9 mouse cellular contexts compared by ENCODE assay signal in the genomic region with DNA sequence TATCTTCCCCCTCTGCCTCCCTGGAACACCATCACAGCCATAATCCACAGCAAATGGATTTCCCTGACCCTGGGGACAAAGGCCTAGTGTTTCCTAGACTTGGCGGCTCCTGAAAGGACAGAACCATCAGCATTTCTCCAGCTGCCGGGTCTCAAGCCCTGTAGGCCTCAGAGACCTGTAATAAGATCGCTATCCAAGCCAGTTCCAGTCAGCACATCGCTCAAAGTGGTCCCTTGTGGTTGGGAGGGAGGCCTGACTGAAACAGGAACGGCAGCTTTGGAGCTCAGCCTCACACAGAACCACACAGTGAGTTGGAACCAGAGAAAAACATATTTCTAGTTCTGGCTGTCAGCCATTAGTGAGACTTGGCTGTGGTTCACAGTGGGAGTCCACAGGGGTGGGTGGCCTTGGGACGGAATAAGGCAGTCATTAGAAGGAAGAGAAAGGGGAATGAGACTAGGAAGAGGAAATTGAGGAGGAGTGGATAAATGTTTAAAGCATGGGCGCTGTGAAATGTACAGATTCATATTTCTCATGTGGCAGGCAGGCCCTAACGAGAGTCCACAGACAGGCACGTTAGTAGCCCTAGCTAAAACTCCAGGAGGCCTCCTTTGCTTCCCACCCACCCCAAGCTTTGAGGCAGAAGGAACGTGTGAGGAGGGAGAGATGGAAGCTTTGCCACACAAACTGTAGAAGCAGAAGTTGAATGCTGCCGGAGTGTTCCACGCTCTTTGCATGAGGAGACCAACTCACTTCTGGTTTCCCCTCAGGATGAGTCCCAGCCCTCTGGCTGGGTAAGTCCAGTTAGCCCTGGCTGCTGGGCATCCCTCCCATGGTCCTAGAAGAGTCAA. TPM values are rescaled to one million over a fixed set of nuclear protein-coding genes. Genes with fewer than 3 reads are reported as not detected.
A peak's percentile ranks its signal among the peaks of the same experiment; 100 is the strongest.
DNase-seq lines count a peak whose midpoint lies in the region; ATAC-seq and TF ChIP-seq lines count a peak whose summit lies in the region.
"Had no signal": no experiment of that assay in that cellular context is flagged by ENCODE, and none has a peak within 500 bp of the region (broad histone marks: within the 10 kb centered on the region; RNA-seq: fewer than 3 reads in every experiment).

No protein-coding gene starts in this region.

- intact Hi-C loops in gastrocnemius, postnatal 36 days (cut with DNase I): no loop called here
- intact Hi-C loops in left cerebral cortex, adult 2 months (cut with DNase I): loop anchor here (2.0 kb wide), 1 partner anchor 87 kb away; the partner anchor contains the start of gene Zscan20

- DNase-seq in adrenal gland, adult 8-10 months: peak; percentile 50
- peak; percentile 55 to 62 for DNase-seq in gastrocnemius, postnatal 36 days
- DNase-seq in hindbrain, postnatal 0 days (ENCODE audit: low spot score): peak; percentile 76
- peak; percentile 51 for DNase-seq in left cerebral cortex, adult 2 months (ENCODE audit: extremely low spot score in 1 of 2, low spot score in 2 of 2)
- peak; percentile 91 for DNase-seq in midbrain, embryonic 11.5 days (ENCODE audit: low spot score, missing footprints)
- DNase-seq in c-Kit-positive CD71-positive TER-119-positive erythroid progenitor cells, embryonic 14.5 days (ENCODE audit: low spot score): no peak

- WGBS in hindbrain, postnatal 0 days: 30% methylated on average over 12 of the region's 12 CpGs
- 64% methylated on average over 12 of the region's 12 CpGs for WGBS in midbrain, embryonic 11.5 days

- no peaks in the 10 kb centered on the region for H3K27me3 ChIP-seq in hindbrain, postnatal 0 days (ENCODE audit: insufficient read depth, low read length)
- no peaks in the 10 kb centered on the region for H3K27me3 ChIP-seq in midbrain, embryonic 11.5 days (ENCODE audit: control insufficient read depth, insufficient read depth, low read length)
- H3K27me3 ChIP-seq: megakaryocyte, embryonic 14.5 days had no signal

- H3K27ac ChIP-seq in cortical plate, adult 2 months (ENCODE audit: insufficient read depth, low read length): peak overlapping the region; percentile 2; the same call in 1 of the 2 replicates
- H3K27ac ChIP-seq in hindbrain, postnatal 0 days: peak overlapping the region; percentile 72
- peak overlapping the region; percentile 88 for H3K27ac ChIP-seq in left cerebral cortex, adult 2 months
- 0 out of 2 replicates have a peak overlapping the region, but pooled peaks have one; percentile 16 for H3K27ac ChIP-seq in midbrain, embryonic 11.5 days (ENCODE audit: low read depth, low read length)

- no peak overlapping the region for H3K4me3 ChIP-seq in cortical plate, adult 2 months (ENCODE audit: insufficient read depth, low read length)
- no peak overlapping the region for H3K4me3 ChIP-seq in hindbrain, postnatal 0 days (ENCODE audit: low read length)
- no peak overlapping the region for H3K4me3 ChIP-seq in left cerebral cortex, adult 2 months
- H3K4me3 ChIP-seq in midbrain, embryonic 11.5 days (ENCODE audit: low read depth, low read length): no peak overlapping the region
- H3K4me3 ChIP-seq: megakaryocyte, embryonic 14.5 days had no signal

- no peaks in the 10 kb centered on the region for H3K36me3 ChIP-seq in hindbrain, postnatal 0 days (ENCODE audit: insufficient read depth, low read length)
- H3K36me3 ChIP-seq in midbrain, embryonic 11.5 days (ENCODE audit: control insufficient read depth, insufficient read depth, low read length): no peaks in the 10 kb centered on the region

- TF ChIP-seq CTCF in cortical plate, adult 2 months (IDR thresholded peaks at IDR 0.05; ENCODE audit: extremely low read depth, insufficient read depth, low read length): no peak
- no peak; the same call in 1 of the 2 replicates for TF ChIP-seq CTCF in hindbrain, postnatal 0 days (IDR thresholded peaks at IDR 0.05; ENCODE audit: low read depth)
- TF ChIP-seq CTCF in left cerebral cortex, adult 2 months (IDR thresholded peaks at IDR 0.05): no peak; the same call in 1 of the 2 replicates

- H3K9me3 ChIP-seq in hindbrain, postnatal 0 days (ENCODE audit: low read length): no peaks in the 10 kb centered on the region
- no peaks in the 10 kb centered on the region for H3K9me3 ChIP-seq in midbrain, embryonic 11.5 days (ENCODE audit: control insufficient read depth, low read length)
- H3K9me3 ChIP-seq: megakaryocyte, embryonic 14.5 days had no signal

- H3K9ac ChIP-seq in hindbrain, postnatal 0 days (replicated peaks; ENCODE audit: low read length): peak overlapping the region; percentile 29
- no peak overlapping the region for H3K9ac ChIP-seq in midbrain, embryonic 11.5 days (ENCODE audit: low read length)

- no peak overlapping the region for H3K4me2 ChIP-seq in hindbrain, postnatal 0 days (ENCODE audit: low read depth, low read length)
- no peak overlapping the region for H3K4me2 ChIP-seq in midbrain, embryonic 11.5 days

- TF ChIP-seq POLR2A in cortical plate, adult 2 months (IDR thresholded peaks at IDR 0.05; ENCODE audit: extremely low read depth, insufficient read depth, low read length): no peak

- ATAC-seq in hindbrain, postnatal 0 days: peak; percentile 74
- no peak for ATAC-seq in midbrain, embryonic 11.5 days (ENCODE audit: low FRiP score)
- no peak for ATAC-seq in activated CD4-positive, CD25-positive, alpha-beta regulatory T cell, adult 4 months

- H3K4me1 ChIP-seq in cortical plate, adult 2 months (ENCODE audit: control insufficient read depth, insufficient read depth, low read length): peaks cover 27% of the 10 kb centered on the region
- peaks cover 28% of the 10 kb centered on the region for H3K4me1 ChIP-seq in hindbrain, postnatal 0 days (ENCODE audit: insufficient read depth, low read length)
- H3K4me1 ChIP-seq in midbrain, embryonic 11.5 days (ENCODE audit: control insufficient read depth, insufficient read depth, low read length): no peaks in the 10 kb centered on the region; the same call in 1 of the 2 replicates

RNA-seq across cellular contexts. Expression of gene Phc2, which starts 43.7 kb away (rescaled TPM):
- total RNA-seq in adrenal gland, adult 8-10 months (2022): 10 to 100 TPM; 73.1 to 83.0 (median 79.9) TPM
- polyA plus RNA-seq in cortical plate, adult 2 months (2012; rRNA removed): 88.5 and 92.4 TPM in 2 replicates
- total RNA-seq in gastrocnemius, postnatal 36 days (2021): 10 to 100 TPM; 15.5 to 17.8 TPM
- total RNA-seq in hindbrain, postnatal 0 days (2014; rRNA removed): 103 and 125 TPM in 2 replicates
- 46.1 and 50.7 TPM in 2 replicates for polyA plus RNA-seq in hindbrain, postnatal 0 days (2015; fragmentation: Nextera tagmentation; extraction: Ambion mirVana)
- 10 to 100 TPM; 84.8 to 90.6 TPM for total RNA-seq in left cerebral cortex, adult 2 months (2021)
- polyA plus RNA-seq in midbrain, embryonic 11.5 days (2014; fragmentation: Nextera tagmentation; extraction: Ambion mirVana): 85.6 and 110 TPM in 2 replicates
- 10 to 100 TPM; 12.2 to 14.2 TPM for polyA plus RNA-seq in activated CD4-positive, CD25-positive, alpha-beta regulatory T cell, adult 4 months (2017; shearing (Covaris generic))

RNA-seq across cellular contexts. Expression of gene A3galt2, which starts 56.9 kb away (rescaled TPM):
- total RNA-seq in adrenal gland, adult 8-10 months (2022): under 1 TPM; 0.14 to 0.34 (median 0.15) TPM
- polyA plus RNA-seq in cortical plate, adult 2 months (2012; rRNA removed): 0.21 and 0.35 TPM in 2 replicates
- total RNA-seq in gastrocnemius, postnatal 36 days (2021): under 1 TPM; 0.10 to 0.20 TPM
- total RNA-seq in hindbrain, postnatal 0 days (2014; rRNA removed): 0.47 and 1.1 TPM in 2 replicates
- 0.10 TPM in 2 replicates for polyA plus RNA-seq in hindbrain, postnatal 0 days (2015; fragmentation: Nextera tagmentation; extraction: Ambion mirVana)
- under 1 TPM; 0.27 to 0.54 TPM for total RNA-seq in left cerebral cortex, adult 2 months (2021)
- polyA plus RNA-seq in midbrain, embryonic 11.5 days (2014; fragmentation: Nextera tagmentation; extraction: Ambion mirVana): 0.15 and 0.18 TPM in 2 replicates
- polyA plus RNA-seq in activated CD4-positive, CD25-positive, alpha-beta regulatory T cell, adult 4 months (2017; shearing (Covaris generic)): not detected

Comparison
In these comparisons a context has a peak if more than half of its experiments do, and no peak if none do; other contexts are left out.
1. H3K27ac ChIP-seq: peak in every context shown above with its lines; median percentile 88 in left cerebral cortex, adult 2 months; 72 in hindbrain, postnatal 0 days; 16 in midbrain, embryonic 11.5 days; 2 in cortical plate, adult 2 months.